Mouse (Mus musculus): ENCODE measurements around the gene Gm17571. TPM values are rescaled to one million over a fixed set of nuclear protein-coding genes. Genes with fewer than 3 reads are reported as not detected.

Gene Gm17571
- total and polyA plus RNA-seq, 3 experiments: not detected

DNA sequence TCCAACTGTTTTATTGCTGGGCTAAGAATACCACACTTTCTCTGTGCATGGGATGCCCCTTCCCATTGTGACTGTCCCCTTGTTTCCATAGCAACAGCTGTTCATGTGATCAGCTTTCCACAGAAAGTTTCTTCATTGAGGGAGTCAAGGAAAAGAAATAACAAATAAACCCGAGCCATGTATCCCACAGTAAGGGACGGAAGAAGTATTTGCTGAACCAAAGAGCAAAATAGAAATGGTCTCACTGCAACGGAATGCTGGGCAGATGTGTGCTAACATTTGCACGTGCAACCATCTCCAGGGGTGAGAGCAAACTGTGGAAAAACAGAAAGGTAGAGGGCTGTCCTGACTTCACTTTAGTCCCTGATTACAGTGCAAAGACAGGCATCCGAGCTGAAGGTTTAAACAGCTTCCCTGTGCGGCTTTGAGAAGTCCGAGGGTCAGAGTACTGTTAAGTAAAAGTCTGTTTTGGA is 8.1 kb upstream of the Gm17571 start:
- no peak overlapping the region for H3K4me3 ChIP-seq (ENCODE audit: control insufficient read depth in 1 of 2, insufficient read depth in 1 of 2, low read depth in 2 of 2, low read length in 2 of 2)
- TF ChIP-seq MAFK (IDR thresholded peaks at IDR 0.05; ENCODE audit: borderline replicate concordance, low read depth, low read length): no peak
- H3K27me3 ChIP-seq (ENCODE audit: control insufficient read depth in 1 of 2, insufficient read depth in 2 of 2, low read length in 2 of 2): no peaks in the 10 kb centered on the region; a peak in 1 of 4 replicates
- no peak for DNase-seq (ENCODE audit: low read depth, low spot score)
- no peaks in the 10 kb centered on the region for H3K36me3 ChIP-seq (ENCODE audit: control insufficient read depth in 1 of 2, insufficient read depth in 2 of 2, low read length in 2 of 2)
- H3K9me3 ChIP-seq (replicated peaks; ENCODE audit: insufficient read depth, low read length): no peaks in the 10 kb centered on the region
- H3K79me2 ChIP-seq (ENCODE audit: control insufficient read depth, insufficient read depth, low read length, poor library complexity): no peaks in the 10 kb centered on the region
- H3K27ac ChIP-seq (ENCODE audit: control insufficient read depth, low read depth, low read length): no peak overlapping the region
- H3K4me1 ChIP-seq (ENCODE audit: control insufficient read depth in 1 of 2, insufficient read depth in 2 of 2, low read length in 2 of 2): no peaks in the 10 kb centered on the region
- H3K9ac ChIP-seq (ENCODE audit: control insufficient read depth, low read depth, low read length, poor library complexity, severe bottlenecking): no peak overlapping the region

DNA sequence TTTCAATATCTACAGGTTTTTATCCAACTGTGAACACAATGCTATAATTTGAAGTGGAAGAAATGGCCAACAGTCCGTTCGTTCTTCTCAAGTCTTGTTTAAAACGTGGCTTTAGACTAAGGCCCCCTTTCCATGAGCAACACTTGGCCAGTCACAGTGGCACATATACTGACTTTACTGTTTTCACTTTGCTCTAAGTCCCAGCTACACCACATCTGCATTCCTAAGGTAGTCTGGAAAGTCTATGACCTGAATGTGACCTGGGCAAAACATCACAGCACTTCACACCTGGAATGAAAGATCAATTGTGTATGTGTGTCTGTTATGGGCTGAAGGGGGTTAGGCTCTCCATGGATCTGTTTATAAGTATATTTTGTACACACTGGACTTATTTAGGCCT is 2.2 kb upstream of the Gm17571 start:
- Histone ChIP-seq H3K4me3 (ENCODE audit: control insufficient read depth in 1 of 2, insufficient read depth in 1 of 2, low read depth in 2 of 2, low read length in 2 of 2) (no peak overlapping the region), H3K27me3 (ENCODE audit: control insufficient read depth in 1 of 2, insufficient read depth in 2 of 2, low read length in 2 of 2) (no peaks in the 10 kb centered on the region), H3K27ac (ENCODE audit: control insufficient read depth, low read depth, low read length) (no peak overlapping the region), H3K9ac (ENCODE audit: control insufficient read depth, low read depth, low read length, poor library complexity, severe bottlenecking) (no peak overlapping the region), H3K9me3 (replicated peaks; ENCODE audit: insufficient read depth, low read length) (no peaks in the 10 kb centered on the region), H3K36me3 (ENCODE audit: control insufficient read depth in 1 of 2, insufficient read depth in 2 of 2, low read length in 2 of 2) (no peaks in the 10 kb centered on the region; a peak in 1 of 4 replicates), H3K79me2 (ENCODE audit: control insufficient read depth, insufficient read depth, low read length, poor library complexity) (no peaks in the 10 kb centered on the region), H3K4me1 (ENCODE audit: control insufficient read depth in 1 of 2, insufficient read depth in 2 of 2, low read length in 2 of 2) (peaks cover 0 to 2% of the 10 kb centered on the region in 2 experiments; a peak in 1 of 4 replicates)
- no peak for TF ChIP-seq ZNF384 (IDR thresholded peaks at IDR 0.05; ENCODE audit: low read depth, low read length)
- no peak for TF ChIP-seq NELFE (IDR thresholded peaks at IDR 0.05; ENCODE audit: low read depth, low read length)
- no peak for TF ChIP-seq CHD2 (IDR thresholded peaks at IDR 0.05; ENCODE audit: low read length)
- no peak for TF ChIP-seq UBTF (IDR thresholded peaks at IDR 0.05; ENCODE audit: borderline replicate concordance, insufficient read depth, low read depth, low read length)
- no peak for TF ChIP-seq RCOR1 (IDR thresholded peaks at IDR 0.05; ENCODE audit: low read depth, low read length)
- no peak for TF ChIP-seq POLR2A (IDR thresholded peaks at IDR 0.05; ENCODE audit: control insufficient read depth in 1 of 2, insufficient read depth in 1 of 2, low read depth in 1 of 2, low read length in 2 of 2, poor library complexity in 1 of 2)
- TF ChIP-seq GATA1 (IDR thresholded peaks at IDR 0.05; ENCODE audit: low read depth, low read length): no peak
- no peak for TF ChIP-seq ZKSCAN1 (IDR thresholded peaks at IDR 0.05; ENCODE audit: low read depth, low read length)
- DNase-seq (ENCODE audit: low read depth, low spot score): no peak

DNA sequence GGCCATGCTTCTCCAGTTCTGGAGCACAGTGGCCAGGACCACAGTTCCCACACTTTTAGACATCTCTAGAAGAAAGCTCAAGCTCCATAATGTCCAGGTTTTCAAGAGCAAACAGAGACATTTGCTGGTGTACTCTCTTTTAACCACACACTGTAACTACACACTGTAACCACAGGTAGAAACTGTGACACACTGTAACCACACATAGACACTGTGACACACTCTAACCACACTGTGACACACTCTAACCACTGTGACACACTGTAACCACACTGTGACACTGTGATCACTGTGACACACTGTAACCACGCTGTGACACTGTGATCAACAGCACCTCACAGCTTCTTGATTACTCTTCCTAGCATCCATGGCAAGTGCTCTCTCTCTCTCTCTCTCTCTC is 317 bp downstream of the Gm17571 start:
- H3K27me3 ChIP-seq (ENCODE audit: control insufficient read depth in 1 of 2, insufficient read depth in 2 of 2, low read length in 2 of 2): no peaks in the 10 kb centered on the region
- H3K79me2 ChIP-seq (ENCODE audit: control insufficient read depth, insufficient read depth, low read length, poor library complexity): no peaks in the 10 kb centered on the region
- no peak for DNase-seq (ENCODE audit: low read depth, low spot score)
- H3K4me1 ChIP-seq (ENCODE audit: control insufficient read depth in 1 of 2, insufficient read depth in 2 of 2, low read length in 2 of 2): peaks cover 0 to 6% of the 10 kb centered on the region in 2 experiments; a peak in 1 of 4 replicates
- no peak overlapping the region for H3K9ac ChIP-seq (ENCODE audit: control insufficient read depth, low read depth, low read length, poor library complexity, severe bottlenecking)
- H3K9me3 ChIP-seq (replicated peaks; ENCODE audit: insufficient read depth, low read length): no peaks in the 10 kb centered on the region
- H3K36me3 ChIP-seq (ENCODE audit: control insufficient read depth in 1 of 2, insufficient read depth in 2 of 2, low read length in 2 of 2): peaks cover 0 to 2% of the 10 kb centered on the region in 2 experiments; a peak in 1 of 4 replicates
- TF ChIP-seq KAT2A (conservative IDR thresholded peaks at IDR 0.05; ENCODE audit: low read depth, low read length) (no peak), CTCF (IDR thresholded peaks at IDR 0.05 in 2 of 3, conservative IDR thresholded peaks at IDR 0.05 in 1 of 3; ENCODE audit: control insufficient read depth in 1 of 3, insufficient read depth in 1 of 3, low read depth in 2 of 3, low read length in 3 of 3, poor library complexity in 1 of 3, severe bottlenecking in 1 of 3) (no peak), E2F4 (IDR thresholded peaks at IDR 0.05; ENCODE audit: borderline replicate concordance, low read depth, low read length) (no peak), HCFC1 (IDR thresholded peaks at IDR 0.05; ENCODE audit: low read depth, low read length) (no peak), POLR2AphosphoS5 (IDR thresholded peaks at IDR 0.05; ENCODE audit: borderline replicate concordance, low read depth, low read length) (peak; percentile 69; the same call in 1 of the 2 replicates), RAD21 (IDR thresholded peaks at IDR 0.05; ENCODE audit: low read depth, low read length) (no peak), SMC3 (IDR thresholded peaks at IDR 0.05; ENCODE audit: low read depth, low read length) (no peak), POLR2AphosphoS2 (IDR thresholded peaks at IDR 0.05; ENCODE audit: low read length) (no peak)
- no peak overlapping the region for H3K27ac ChIP-seq (ENCODE audit: control insufficient read depth, low read depth, low read length)
- H3K4me3 ChIP-seq (ENCODE audit: control insufficient read depth in 1 of 2, insufficient read depth in 1 of 2, low read depth in 2 of 2, low read length in 2 of 2): no peak overlapping the region

All from MEL (cell line).